Comparison of ENCODE assay signal across 9 mouse cellular contexts in the genomic region with DNA sequence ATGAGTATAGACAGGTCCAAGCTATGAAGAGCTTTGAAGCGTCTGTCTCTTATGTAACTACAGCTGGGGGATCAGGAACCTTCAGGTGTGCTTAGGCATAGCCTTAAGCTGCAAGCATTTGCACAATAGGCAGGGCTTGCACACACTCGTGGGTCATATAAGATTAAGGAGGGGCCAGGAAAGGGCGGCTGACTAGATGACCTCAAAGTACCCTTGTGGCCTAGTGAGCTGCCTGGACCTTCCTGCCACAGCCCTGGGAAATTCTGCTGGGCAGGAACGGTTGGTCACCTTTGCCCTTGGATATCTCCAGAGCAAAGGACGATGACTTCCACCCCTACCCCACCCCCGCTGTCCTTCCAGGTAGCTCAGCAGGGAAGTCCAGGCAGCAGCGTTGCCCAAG. TPM values are rescaled to one million over a fixed set of nuclear protein-coding genes. Genes with fewer than 3 reads are reported as not detected.
DNase-seq lines count a peak whose midpoint lies in the region; ATAC-seq and TF ChIP-seq lines count a peak whose summit lies in the region.
"Had no signal": no experiment of that assay in that cellular context is flagged by ENCODE, and none has a peak within 500 bp of the region (broad histone marks: within the 10 kb centered on the region; RNA-seq: fewer than 3 reads in every experiment).

No protein-coding gene starts in this region.

- H3K4me3 ChIP-seq in left cerebral cortex, adult 2 months: no peak overlapping the region; the same call in 1 of the 2 replicates
- H3K4me3 ChIP-seq in heart, adult 2 months: no peak overlapping the region
- no peak overlapping the region for H3K4me3 ChIP-seq in kidney, embryonic 15.5 days (replicated peaks)

- DNase-seq in left cerebral cortex, adult 2 months (ENCODE audit: extremely low spot score in 1 of 2, low spot score in 2 of 2): no peak
- no peak for DNase-seq in left cerebral cortex, adult 11 months (ENCODE audit: low spot score)
- peak; percentile 42 to 47 for DNase-seq in heart, adult 2 months
- DNase-seq in lung, postnatal 4 days: peak; percentile 48 to 58
- no peak for DNase-seq in Muller cell, postnatal 12 days (ENCODE audit: inconsistent ontology term)
- no peak for DNase-seq in layer of hippocampus, adult 9-10 months (ENCODE audit: low spot score)
- no peak for DNase-seq in natural killer cell, adult 2 months (ENCODE audit: low spot score in 2 of 2)

- TF ChIP-seq POLR2A in heart, adult 2 months (IDR thresholded peaks at IDR 0.05; ENCODE audit: insufficient read depth, low read depth, low read length): no peak

- H3K79me2 ChIP-seq in heart, adult 2 months (replicated peaks; ENCODE audit: control insufficient read depth, insufficient read depth, low read length): no peaks in the 10 kb centered on the region

- intact Hi-C loops in left cerebral cortex, adult 2 months (cut with DNase I): no loop called here
- intact Hi-C loops in heart, adult 2 months (cut with DNase I): no loop called here

- no peak for TF ChIP-seq EP300 in heart, adult 2 months (IDR thresholded peaks at IDR 0.05; ENCODE audit: insufficient read depth, low read depth, low read length)

- H3K27me3 ChIP-seq in heart, adult 2 months (ENCODE audit: control insufficient read depth, insufficient read depth, low read length): no peaks in the 10 kb centered on the region
- peaks cover 8% of the 10 kb centered on the region; the same call in 1 of the 2 replicates for H3K27me3 ChIP-seq in kidney, embryonic 15.5 days

- H3K4me1 ChIP-seq in heart, adult 2 months (ENCODE audit: control insufficient read depth, insufficient read depth, low read length): peaks cover 15% of the 10 kb centered on the region
- H3K4me1 ChIP-seq in kidney, embryonic 15.5 days: peaks cover 46% of the 10 kb centered on the region

- 0 out of 2 replicates have a peak overlapping the region, but pooled peaks have one; percentile 40 for H3K4me2 ChIP-seq in kidney, embryonic 15.5 days

- 28% methylated on average over 7 of the region's 7 CpGs for WGBS in heart, adult 2 months
- WGBS in kidney, embryonic 15.5 days: 40% methylated on average over 7 of the region's 7 CpGs

- H3K9ac ChIP-seq in heart, adult 2 months (ENCODE audit: low read depth, low read length): no peak overlapping the region
- H3K9ac ChIP-seq in kidney, embryonic 15.5 days: no peak overlapping the region

- H3K9me3 ChIP-seq in kidney, embryonic 15.5 days (replicated peaks): no peaks in the 10 kb centered on the region

- no peaks in the 10 kb centered on the region for H3K36me3 ChIP-seq in heart, adult 2 months (ENCODE audit: control insufficient read depth, insufficient read depth, low read length)
- H3K36me3 ChIP-seq in kidney, embryonic 15.5 days: no peaks in the 10 kb centered on the region

- TF ChIP-seq CTCF in left cerebral cortex, adult 2 months (IDR thresholded peaks at IDR 0.05): no peak
- TF ChIP-seq CTCF in heart, adult 2 months (IDR thresholded peaks at IDR 0.05): no peak

- peak overlapping the region; percentile 92 for H3K27ac ChIP-seq in left cerebral cortex, adult 2 months
- peak overlapping the region; percentile 84 for H3K27ac ChIP-seq in heart, adult 2 months
- peak overlapping the region; percentile 87 for H3K27ac ChIP-seq in kidney, embryonic 15.5 days

- ATAC-seq in kidney, embryonic 15.5 days (replicated peaks; ENCODE audit: low FRiP score): peak; percentile 15; the same call in 1 of the 2 replicates

RNA-seq across cellular contexts. Expression of a gene that starts 1.8 kb away (rescaled TPM):
- total RNA-seq in left cerebral cortex, adult 2 months (2021): 100 to 1,000 TPM; 342 to 356 TPM
- total RNA-seq in heart, adult 2 months (2021): 100 to 1,000 TPM; 738 to 741 TPM
- polyA plus RNA-seq in heart, adult 2 months (2012; rRNA removed): 674 and 1,134 TPM in 2 replicates
- 1,596 and 1,620 TPM in 2 replicates for polyA plus RNA-seq in kidney, embryonic 15.5 days (2015; fragmentation: Nextera tagmentation; extraction: Ambion mirVana)

RNA-seq across cellular contexts. Expression of a gene that starts 21.6 kb away (rescaled TPM):
- total RNA-seq in left cerebral cortex, adult 2 months (2021): not detected
- not detected for total RNA-seq in heart, adult 2 months (2021)
- polyA plus RNA-seq in heart, adult 2 months (2012; rRNA removed): 1.1 and 2.3 TPM in 2 replicates
- polyA plus RNA-seq in kidney, embryonic 15.5 days (2015; fragmentation: Nextera tagmentation; extraction: Ambion mirVana): 0.12 TPM in 1 of 2 replicates, not detected in the other
- total RNA-seq: adrenal gland, postnatal 36 days had no signal

RNA-seq across cellular contexts. Expression of a gene that starts 43.5 kb away (rescaled TPM):
- total RNA-seq in left cerebral cortex, adult 2 months (2021): 10 to 100 TPM; 34.3 to 36.4 TPM
- 10 to 100 TPM; 15.7 to 17.2 TPM for total RNA-seq in heart, adult 2 months (2021)
- 4.8 and 8.9 TPM in 2 replicates for polyA plus RNA-seq in heart, adult 2 months (2012; rRNA removed)
- 42.3 and 43.8 TPM in 2 replicates for polyA plus RNA-seq in kidney, embryonic 15.5 days (2015; fragmentation: Nextera tagmentation; extraction: Ambion mirVana)

RNA-seq across cellular contexts. Expression of a gene that starts 43.6 kb away (rescaled TPM):
- 10 to 100 TPM; 14.6 to 16.8 TPM for total RNA-seq in left cerebral cortex, adult 2 months (2021)
- 1 to 10 TPM; 7.5 to 9.2 TPM for total RNA-seq in heart, adult 2 months (2021)
- polyA plus RNA-seq in heart, adult 2 months (2012; rRNA removed): 5.2 and 8.4 TPM in 2 replicates
- polyA plus RNA-seq in kidney, embryonic 15.5 days (2015; fragmentation: Nextera tagmentation; extraction: Ambion mirVana): 27.7 and 31.5 TPM in 2 replicates

Comparison
In these comparisons a context has a peak if more than half of its experiments do, and no peak if none do; other contexts are left out.
1. DNase-seq: peak in heart, adult 2 months (2 of 2) and lung, postnatal 4 days (2 of 2); none in left cerebral cortex, adult 2 months (0 of 2), left cerebral cortex, adult 11 months (single experiment), Muller cell, postnatal 12 days (single experiment), layer of hippocampus, adult 9-10 months (single experiment) and natural killer cell, adult 2 months (0 of 2).
2. Peak in every context shown above with its lines, with median percentiles within 50 percentile points of each other: H3K27ac ChIP-seq.